Mouse (Mus musculus) E14TG2a.4 (cell line): ENCODE data around the gene Slc38a10.

Experiments
- CTCF ChIP-seq: conservative IDR thresholded peaks from 2 replicates; pipeline ENCODE4 v1.5.1; 2014; ENCODE audit warnings: low read length
- NANOG ChIP-seq: IDR thresholded peaks from 2 replicates; pipeline ENCODE4 v1.6.1; 2014; ENCODE audit warnings: borderline replicate concordance, low read length, mixed read lengths
- POU5F1 ChIP-seq: IDR thresholded peaks from 2 replicates; pipeline ENCODE4 v1.6.1; 2014; ENCODE audit warnings: low read length, borderline replicate concordance

DNA sequence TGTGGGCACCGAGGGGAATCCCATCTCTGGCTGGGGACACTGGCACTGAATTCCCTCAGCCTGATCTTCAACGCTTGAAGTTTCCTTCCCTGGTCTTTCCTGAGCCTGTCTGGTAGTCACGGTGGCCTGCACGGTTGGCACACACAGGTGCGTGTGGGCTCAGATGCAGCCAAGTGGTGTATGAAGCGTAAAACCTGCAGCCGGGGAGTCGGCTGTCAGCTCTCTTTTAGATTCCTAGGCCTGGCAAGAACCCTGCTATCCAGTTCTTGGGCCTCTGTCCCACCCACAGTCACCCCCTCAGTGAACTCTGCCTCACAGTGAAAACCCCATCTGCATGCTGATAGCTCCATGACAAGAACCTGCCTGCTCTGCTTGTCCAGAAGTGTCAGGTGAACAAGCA is 90.5 kb downstream of the Slc38a10 start:
- TF ChIP-seq CTCF (no peak), NANOG (no peak), POU5F1 (no peak)
